Comparison of ENCODE assay signal across 8 mouse cellular contexts in the genomic region with DNA sequence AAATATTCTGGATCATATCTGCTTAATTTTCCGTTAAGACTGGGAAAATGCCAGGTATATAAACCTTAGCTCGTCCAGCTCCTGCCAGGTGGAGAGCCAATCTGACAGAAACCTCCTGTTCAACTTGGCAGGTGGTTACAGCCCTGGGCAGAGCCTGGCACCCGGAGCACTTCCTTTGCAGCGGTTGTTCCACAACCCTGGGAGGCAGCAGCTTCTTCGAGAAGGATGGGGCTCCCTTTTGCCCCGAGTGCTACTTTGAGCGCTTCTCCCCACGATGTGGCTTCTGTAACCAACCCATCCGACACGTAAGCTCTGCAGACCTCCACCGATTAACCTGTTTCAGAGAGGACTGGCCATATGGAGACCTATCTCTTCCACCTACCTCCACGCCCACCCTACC. TPM values are rescaled to one million over a fixed set of nuclear protein-coding genes. Genes with fewer than 3 reads are reported as not detected.
A peak's percentile ranks its signal among the peaks of the same experiment; 100 is the strongest.
DNase-seq lines count a peak whose midpoint lies in the region; ATAC-seq and TF ChIP-seq lines count a peak whose summit lies in the region.

No protein-coding gene starts in this region.

- no peak for ATAC-seq in CD4-positive, CD25-positive, alpha-beta regulatory T cell, adult 4 months
- no peak for ATAC-seq in midbrain, embryonic 12.5 days (ENCODE audit: low FRiP score, low read depth)
- no peak for ATAC-seq in activated CD4-positive, CD25-positive, alpha-beta regulatory T cell, adult 4 months

- H3K27me3 ChIP-seq in thymus, adult 2 months (ENCODE audit: control insufficient read depth, insufficient read depth, low read length): no peaks in the 10 kb centered on the region
- H3K27me3 ChIP-seq in midbrain, embryonic 12.5 days: peaks cover 41% of the 10 kb centered on the region

- peak overlapping the region; percentile 4; the same call in 1 of the 2 replicates for H3K4me3 ChIP-seq in thymus, adult 2 months (ENCODE audit: control insufficient read depth, insufficient read depth, low read length)
- peak overlapping the region; percentile 35; the same call in 1 of the 2 replicates for H3K4me3 ChIP-seq in midbrain, embryonic 12.5 days

- 14% methylated on average over 12 of the region's 12 CpGs for WGBS in thymus, adult 2 months
- WGBS in midbrain, embryonic 12.5 days: 51% methylated on average over 12 of the region's 12 CpGs

- no peak for TF ChIP-seq CTCF in thymus, adult 2 months (IDR thresholded peaks at IDR 0.05; ENCODE audit: borderline replicate concordance, control insufficient read depth, extremely low read depth, insufficient read depth, low read length, poor library complexity)

- peaks cover 12% of the 10 kb centered on the region for H3K4me1 ChIP-seq in thymus, adult 2 months (replicated peaks; ENCODE audit: control insufficient read depth, insufficient read depth, low read length)
- peaks cover 20% of the 10 kb centered on the region for H3K4me1 ChIP-seq in midbrain, embryonic 12.5 days

- no peak overlapping the region for H3K27ac ChIP-seq in thymus, adult 2 months (ENCODE audit: control insufficient read depth, insufficient read depth, low read length)
- no peak overlapping the region for H3K27ac ChIP-seq in midbrain, embryonic 12.5 days (replicated peaks)

- H3K4me2 ChIP-seq in midbrain, embryonic 12.5 days (replicated peaks): peak overlapping the region; percentile 64

- no peak for TF ChIP-seq POLR2A in thymus, adult 2 months (IDR thresholded peaks at IDR 0.05; ENCODE audit: control insufficient read depth, extremely low read depth, insufficient read depth, low read length, poor library complexity)

- 0 out of 2 replicates have a peak overlapping the region, but pooled peaks have one; percentile 44 for H3K9ac ChIP-seq in midbrain, embryonic 12.5 days (replicated peaks)

- DNase-seq in CD4-positive, CD25-positive, alpha-beta regulatory T cell, adult 2 months (ENCODE audit: low read depth, low spot score): peak; percentile 14
- DNase-seq in thymus, adult 2 months: peak; percentile 31
- no peak for DNase-seq in thymus, adult 18-20 months
- DNase-seq in layer of hippocampus, adult 11-12 months (ENCODE audit: low spot score): no peak
- no peak for DNase-seq in lung, postnatal 10 days

- H3K36me3 ChIP-seq in thymus, adult 2 months (ENCODE audit: control insufficient read depth, insufficient read depth, low read length): no peaks in the 10 kb centered on the region
- no peaks in the 10 kb centered on the region for H3K36me3 ChIP-seq in midbrain, embryonic 12.5 days

- no peaks in the 10 kb centered on the region for H3K9me3 ChIP-seq in midbrain, embryonic 12.5 days

RNA-seq across cellular contexts. Expression of a gene that starts 5.3 kb away (rescaled TPM):
- polyA plus RNA-seq in CD4-positive, CD25-positive, alpha-beta regulatory T cell, adult 4 months (2017; shearing (Covaris generic)): 1 to 10 TPM; 1.2 to 1.8 TPM
- 21.0 and 25.4 TPM in 2 replicates for polyA plus RNA-seq in thymus, adult 2 months (2012; rRNA removed)
- polyA plus RNA-seq in midbrain, embryonic 12.5 days (2016; fragmentation: Nextera tagmentation; extraction: Ambion mirVana): 39.6 and 50.5 TPM in 2 replicates
- polyA plus RNA-seq in activated CD4-positive, CD25-positive, alpha-beta regulatory T cell, adult 4 months (2017; shearing (Covaris generic)): under 1 TPM in 1 of 2 experiments, not detected in 1; 0.59 TPM

RNA-seq across cellular contexts. Expression of a gene that starts 13.5 kb away (rescaled TPM):
- under 1 TPM in 1 of 2 experiments, not detected in 1; 0.98 TPM for polyA plus RNA-seq in CD4-positive, CD25-positive, alpha-beta regulatory T cell, adult 4 months (2017; shearing (Covaris generic))
- 0.29 and 0.67 TPM in 2 replicates for polyA plus RNA-seq in thymus, adult 2 months (2012; rRNA removed)
- polyA plus RNA-seq in midbrain, embryonic 12.5 days (2016; fragmentation: Nextera tagmentation; extraction: Ambion mirVana): not detected in 2 replicates
- polyA plus RNA-seq in activated CD4-positive, CD25-positive, alpha-beta regulatory T cell, adult 4 months (2017; shearing (Covaris generic)): not detected

RNA-seq across cellular contexts. Expression of a gene that starts 14.1 kb away (rescaled TPM):
- polyA plus RNA-seq in CD4-positive, CD25-positive, alpha-beta regulatory T cell, adult 4 months (2017; shearing (Covaris generic)): 1 to 10 TPM; 4.8 to 5.0 TPM
- 2.4 and 2.5 TPM in 2 replicates for polyA plus RNA-seq in thymus, adult 2 months (2012; rRNA removed)
- 13.2 TPM in 2 replicates for polyA plus RNA-seq in midbrain, embryonic 12.5 days (2016; fragmentation: Nextera tagmentation; extraction: Ambion mirVana)
- polyA plus RNA-seq in activated CD4-positive, CD25-positive, alpha-beta regulatory T cell, adult 4 months (2017; shearing (Covaris generic)): 1 to 10 TPM; 4.0 to 5.8 TPM

RNA-seq across cellular contexts. Expression of a gene that starts 14.8 kb away (rescaled TPM):
- polyA plus RNA-seq in CD4-positive, CD25-positive, alpha-beta regulatory T cell, adult 4 months (2017; shearing (Covaris generic)): 1 to 10 TPM; 3.9 to 4.1 TPM
- 68.6 and 85.1 TPM in 2 replicates for polyA plus RNA-seq in thymus, adult 2 months (2012; rRNA removed)
- polyA plus RNA-seq in midbrain, embryonic 12.5 days (2016; fragmentation: Nextera tagmentation; extraction: Ambion mirVana): 16.3 and 16.7 TPM in 2 replicates
- 1 to 10 TPM; 3.9 to 5.6 TPM for polyA plus RNA-seq in activated CD4-positive, CD25-positive, alpha-beta regulatory T cell, adult 4 months (2017; shearing (Covaris generic))

RNA-seq across cellular contexts. Expression of a gene that starts 45.8 kb away (rescaled TPM):
- polyA plus RNA-seq in CD4-positive, CD25-positive, alpha-beta regulatory T cell, adult 4 months (2017; shearing (Covaris generic)): under 1 TPM in 1 of 2 experiments, not detected in 1; 0.82 TPM
- polyA plus RNA-seq in thymus, adult 2 months (2012; rRNA removed): 28.8 and 414 TPM in 2 replicates
- polyA plus RNA-seq in midbrain, embryonic 12.5 days (2016; fragmentation: Nextera tagmentation; extraction: Ambion mirVana): not detected in 2 replicates
- polyA plus RNA-seq in activated CD4-positive, CD25-positive, alpha-beta regulatory T cell, adult 4 months (2017; shearing (Covaris generic)): not detected

Comparison
In these comparisons a context has a peak if more than half of its experiments do, and no peak if none do; other contexts are left out.
1. DNase-seq: peak in CD4-positive, CD25-positive, alpha-beta regulatory T cell, adult 2 months (single experiment) and thymus, adult 2 months (single experiment); none in thymus, adult 18-20 months (0 of 2), layer of hippocampus, adult 11-12 months (single experiment) and lung, postnatal 10 days (single experiment).